Mouse (Mus musculus) left cerebral cortex, postnatal 10 days (tissue): ENCODE results near the gene Mrrf. TPM values are rescaled to one million over a fixed set of nuclear protein-coding genes. Genes with fewer than 3 reads are reported as not detected.

Experiments
- total RNA-seq, 2 experiments: library from RNA; stranded (reverse); gene quantifications; 2 replicates each; pipeline ENCODE4 v1.2.3; 2021

Gene Mrrf
- total RNA-seq, 2 experiments from 2014 or later = 16.1 to 17.3 TPM

Other genes starting within 250 kb of the Mrrf start
- 10 to 100 TPM; 16.1 to 16.3 TPM for gene Ttll11, start 156.5 kb upstream of the Mrrf start, total RNA-seq
- 100 to 1,000 TPM; 167 to 177 TPM for gene Ndufa8, start 87.0 kb upstream of the Mrrf start, total RNA-seq
- gene Morn5, start 86.9 kb upstream of the Mrrf start, total RNA-seq = 1 to 10 TPM; 1.0 to 1.6 TPM
- gene Lhx6, start 31.0 kb upstream of the Mrrf start, total RNA-seq = 10 to 100 TPM; 26.1 to 29.5 TPM
- 10 to 100 TPM; 53.4 to 54.7 TPM for gene Rbm18, start 384 bp downstream of the Mrrf start, total RNA-seq
- gene Ptgs1, start 94.0 kb downstream of the Mrrf start, total RNA-seq = 10 to 100 TPM; 11.8 to 13.0 TPM
- not detected for gene Olfr338, start 237.1 kb downstream of the Mrrf start, total RNA-seq